Mouse (Mus musculus): Measurements from ENCODE around the gene Dapk2. TPM values are rescaled to one million over a fixed set of nuclear protein-coding genes. Genes with fewer than 3 reads are reported as not detected.

Dapk2 gene
- polyA plus RNA-seq, 1 experiment from 2014 or later: 2.6 TPM

GRCm38 (mm10) chr9:66243240-66243639 lies 85.2 kb downstream of the Dapk2 start:
- Histone ChIP-seq H3K4me2 (replicated peaks) (no peak overlapping the region), H3K36me3 (no peaks in the 10 kb centered on the region), H3K27me3 (replicated peaks) (no peaks in the 10 kb centered on the region), H3K4me1 (no peaks in the 10 kb centered on the region), H3K9ac (no peak overlapping the region), H3K4me3 (no peak overlapping the region), H3K9me3 (no peaks in the 10 kb centered on the region), H3K27ac (no peak overlapping the region)
- no peak for ATAC-seq (ENCODE audit: low FRiP score, low read depth)
- 70% methylated on average over 4 of the region's 4 CpGs for WGBS

GRCm38 (mm10) chr9:66244079-66244478 lies 86.1 kb downstream of the Dapk2 start:
- Histone ChIP-seq H3K4me1 (no peaks in the 10 kb centered on the region), H3K36me3 (no peaks in the 10 kb centered on the region), H3K27me3 (replicated peaks) (no peaks in the 10 kb centered on the region), H3K9ac (no peak overlapping the region), H3K4me3 (no peak overlapping the region), H3K9me3 (no peaks in the 10 kb centered on the region), H3K4me2 (replicated peaks) (no peak overlapping the region), H3K27ac (no peak overlapping the region)
- ATAC-seq (ENCODE audit: low FRiP score, low read depth): no peak
- 90% methylated on average over 5 of the region's 5 CpGs for WGBS

- Histone ChIP-seq H3K4me1 (no peaks in the 10 kb centered on the region), H3K4me2 (replicated peaks) (no peak overlapping the region), H3K4me3 (no peak overlapping the region), H3K9me3 (no peaks in the 10 kb centered on the region), H3K27me3 (replicated peaks) (no peaks in the 10 kb centered on the region), H3K27ac (no peak overlapping the region), H3K9ac (no peak overlapping the region), H3K36me3 (no peaks in the 10 kb centered on the region)
- no peak for ATAC-seq (ENCODE audit: low FRiP score, low read depth)
- WGBS: 60% methylated on average over 4 of the region's 4 CpGs
Measured at GRCm38 (mm10) chr9:66245707-66246106, 87.7 kb downstream of the Dapk2 start.

GRCm38 (mm10) chr9:66249281-66249680 lies 91.3 kb downstream of the Dapk2 start:
- ATAC-seq (ENCODE audit: low FRiP score, low read depth): no peak
- H3K36me3 ChIP-seq: no peaks in the 10 kb centered on the region
- H3K27ac ChIP-seq: no peak overlapping the region
- no peak overlapping the region for H3K9ac ChIP-seq
- 0 out of 2 replicates have a peak, but pooled peaks cover 4% of the 10 kb centered on the region for H3K4me1 ChIP-seq
- H3K4me3 ChIP-seq: no peak overlapping the region
- H3K4me2 ChIP-seq (replicated peaks): no peak overlapping the region
- no peaks in the 10 kb centered on the region for H3K27me3 ChIP-seq (replicated peaks)
- 92% methylated on average over 6 of the region's 6 CpGs for WGBS
- no peaks in the 10 kb centered on the region for H3K9me3 ChIP-seq

GRCm38 (mm10) chr9:66251159-66251691 lies 93.2 kb downstream of the Dapk2 start:
- H3K36me3 ChIP-seq: no peaks in the 10 kb centered on the region
- 0 out of 2 replicates have a peak, but pooled peaks cover 4% of the 10 kb centered on the region for H3K4me1 ChIP-seq
- WGBS: 54% methylated on average over 6 of the region's 6 CpGs
- no peak for ATAC-seq (ENCODE audit: low FRiP score, low read depth)
- H3K9me3 ChIP-seq: no peaks in the 10 kb centered on the region
- H3K27ac ChIP-seq: no peak overlapping the region
- H3K27me3 ChIP-seq (replicated peaks): no peaks in the 10 kb centered on the region
- no peak overlapping the region for H3K4me3 ChIP-seq
- H3K4me2 ChIP-seq (replicated peaks): no peak overlapping the region
- H3K9ac ChIP-seq: no peak overlapping the region

- Histone ChIP-seq H3K27ac (no peak overlapping the region), H3K4me3 (no peak overlapping the region), H3K36me3 (no peaks in the 10 kb centered on the region), H3K9ac (no peak overlapping the region), H3K9me3 (no peaks in the 10 kb centered on the region), H3K4me1 (no peaks in the 10 kb centered on the region), H3K27me3 (replicated peaks) (no peaks in the 10 kb centered on the region), H3K4me2 (replicated peaks) (no peak overlapping the region)
- WGBS: 69% methylated on average over 2 of the region's 2 CpGs
- ATAC-seq (ENCODE audit: low FRiP score, low read depth): no peak
Measured at GRCm38 (mm10) chr9:66261741-66262140, 103.7 kb downstream of the Dapk2 start.

GRCm38 (mm10) chr9:66263701-66264100 lies 105.7 kb downstream of the Dapk2 start:
- ATAC-seq (ENCODE audit: low FRiP score, low read depth): no peak
- Histone ChIP-seq H3K9ac (no peak overlapping the region), H3K27ac (no peak overlapping the region), H3K4me1 (no peaks in the 10 kb centered on the region), H3K36me3 (no peaks in the 10 kb centered on the region), H3K9me3 (no peaks in the 10 kb centered on the region), H3K4me2 (replicated peaks) (no peak overlapping the region), H3K27me3 (replicated peaks) (no peaks in the 10 kb centered on the region), H3K4me3 (no peak overlapping the region)
- 88% methylated on average over 2 of the region's 2 CpGs for WGBS

- 48% methylated on average over 2 of the region's 2 CpGs for WGBS
- no peak overlapping the region for H3K9ac ChIP-seq
- ATAC-seq (ENCODE audit: low FRiP score, low read depth): no peak
- no peaks in the 10 kb centered on the region for H3K36me3 ChIP-seq
- no peak overlapping the region for H3K4me2 ChIP-seq (replicated peaks)
- no peaks in the 10 kb centered on the region for H3K4me1 ChIP-seq
- no peak overlapping the region for H3K27ac ChIP-seq
- no peaks in the 10 kb centered on the region for H3K9me3 ChIP-seq
- no peak overlapping the region for H3K4me3 ChIP-seq
- no peaks in the 10 kb centered on the region for H3K27me3 ChIP-seq (replicated peaks)
Measured at GRCm38 (mm10) chr9:66265645-66266044, 107.6 kb downstream of the Dapk2 start.

- WGBS: 80% methylated on average over 5 of the region's 5 CpGs
- H3K27me3 ChIP-seq (replicated peaks): no peaks in the 10 kb centered on the region; the same call in 1 of the 2 replicates
- H3K4me3 ChIP-seq: no peak overlapping the region
- H3K36me3 ChIP-seq: no peaks in the 10 kb centered on the region
- no peak for ATAC-seq (ENCODE audit: low FRiP score, low read depth)
- H3K9me3 ChIP-seq: no peaks in the 10 kb centered on the region
- H3K9ac ChIP-seq: no peak overlapping the region
- no peak overlapping the region for H3K4me2 ChIP-seq (replicated peaks)
- no peaks in the 10 kb centered on the region for H3K4me1 ChIP-seq
- H3K27ac ChIP-seq: no peak overlapping the region
Measured at GRCm38 (mm10) chr9:66266237-66267170, 108.5 kb downstream of the Dapk2 start.

- ATAC-seq (ENCODE audit: low FRiP score, low read depth): no peak
- no peak overlapping the region for H3K4me2 ChIP-seq (replicated peaks)
- no peaks in the 10 kb centered on the region; the same call in 1 of the 2 replicates for H3K27me3 ChIP-seq (replicated peaks)
- H3K9me3 ChIP-seq: no peaks in the 10 kb centered on the region
- no peaks in the 10 kb centered on the region for H3K36me3 ChIP-seq
- no peak overlapping the region for H3K4me3 ChIP-seq
- no peaks in the 10 kb centered on the region for H3K4me1 ChIP-seq
- H3K9ac ChIP-seq: no peak overlapping the region
- no peak overlapping the region for H3K27ac ChIP-seq
- WGBS: 78% methylated on average over 4 of the region's 4 CpGs
Measured at GRCm38 (mm10) chr9:66268804-66269203, 110.8 kb downstream of the Dapk2 start.

- no peak overlapping the region for H3K9ac ChIP-seq
- ATAC-seq (ENCODE audit: low FRiP score, low read depth): no peak
- no peak overlapping the region for H3K4me3 ChIP-seq
- no peaks in the 10 kb centered on the region; the same call in 1 of the 2 replicates for H3K27me3 ChIP-seq (replicated peaks)
- H3K36me3 ChIP-seq: no peaks in the 10 kb centered on the region
- 77% methylated on average over 4 of the region's 4 CpGs for WGBS
- H3K4me2 ChIP-seq (replicated peaks): no peak overlapping the region
- H3K27ac ChIP-seq: no peak overlapping the region
- H3K4me1 ChIP-seq: peaks cover 9% of the 10 kb centered on the region
- no peaks in the 10 kb centered on the region for H3K9me3 ChIP-seq
Measured at GRCm38 (mm10) chr9:66270038-66270437, 112.0 kb downstream of the Dapk2 start.

- Histone ChIP-seq H3K9me3 (no peaks in the 10 kb centered on the region), H3K4me2 (replicated peaks) (no peak overlapping the region), H3K4me1 (peaks cover 19% of the 10 kb centered on the region), H3K27me3 (replicated peaks) (no peaks in the 10 kb centered on the region; the same call in 1 of the 2 replicates), H3K27ac (no peak overlapping the region), H3K36me3 (no peaks in the 10 kb centered on the region), H3K4me3 (no peak overlapping the region), H3K9ac (no peak overlapping the region)
- no peak for ATAC-seq (ENCODE audit: low FRiP score, low read depth)
- WGBS: 51% methylated on average over 5 of the region's 5 CpGs
Measured at GRCm38 (mm10) chr9:66271726-66272125, 113.7 kb downstream of the Dapk2 start.
